Mouse (Mus musculus): Measurements from ENCODE around the gene Isy1. TPM values are rescaled to one million over a fixed set of nuclear protein-coding genes. Genes with fewer than 3 reads are reported as not detected.

The Isy1 gene
- polyA plus RNA-seq, 1 experiment = 56.0 TPM

- H3K4me1 ChIP-seq (ENCODE audit: control insufficient read depth, insufficient read depth, low read length) = no peaks in the 10 kb centered on the region
- H3K27me3 ChIP-seq (ENCODE audit: control insufficient read depth, insufficient read depth, low read length, poor library complexity, severe bottlenecking) = no peaks in the 10 kb centered on the region
- H3K4me3 ChIP-seq (ENCODE audit: low read depth, low read length) = no peak overlapping the region
- no peak overlapping the region for H3K9ac ChIP-seq (ENCODE audit: low read depth, poor library complexity, severe bottlenecking)
- H3K9me3 ChIP-seq (replicated peaks; ENCODE audit: control insufficient read depth, insufficient read depth, low read length, poor library complexity, severe bottlenecking) = no peaks in the 10 kb centered on the region
- H3K36me3 ChIP-seq (ENCODE audit: control insufficient read depth, insufficient read depth, low read length, poor library complexity, severe bottlenecking) = peaks cover 64% of the 10 kb centered on the region
- TF ChIP-seq CTCF (IDR thresholded peaks at IDR 0.05; ENCODE audit: low read depth, low read length) (no peak), EP300 (IDR thresholded peaks at IDR 0.05; ENCODE audit: insufficient read depth, low read depth, low read length) (no peak), POLR2A (IDR thresholded peaks at IDR 0.05; ENCODE audit: insufficient read depth, low read length) (no peak)
- H3K27ac ChIP-seq (ENCODE audit: insufficient read depth, low read length) = no peak overlapping the region
These were observed 6.6 kb upstream of the Isy1 start for GRCm38 (mm10) chr6:87845031-87845695.

- no peak for TF ChIP-seq CTCF (IDR thresholded peaks at IDR 0.05; ENCODE audit: low read depth, low read length)
- TF ChIP-seq EP300 (IDR thresholded peaks at IDR 0.05; ENCODE audit: insufficient read depth, low read depth, low read length) = no peak
- TF ChIP-seq POLR2A (IDR thresholded peaks at IDR 0.05; ENCODE audit: insufficient read depth, low read length) = no peak
- Histone ChIP-seq H3K27me3 (ENCODE audit: control insufficient read depth, insufficient read depth, low read length, poor library complexity, severe bottlenecking) (no peaks in the 10 kb centered on the region), H3K9me3 (replicated peaks; ENCODE audit: control insufficient read depth, insufficient read depth, low read length, poor library complexity, severe bottlenecking) (no peaks in the 10 kb centered on the region), H3K36me3 (ENCODE audit: control insufficient read depth, insufficient read depth, low read length, poor library complexity, severe bottlenecking) (peaks cover 46% of the 10 kb centered on the region), H3K4me1 (ENCODE audit: control insufficient read depth, insufficient read depth, low read length) (no peaks in the 10 kb centered on the region), H3K9ac (ENCODE audit: low read depth, poor library complexity, severe bottlenecking) (no peak overlapping the region), H3K27ac (ENCODE audit: insufficient read depth, low read length) (no peak overlapping the region), H3K4me3 (ENCODE audit: low read depth, low read length) (no peak overlapping the region)
These were observed 3.7 kb upstream of the Isy1 start for GRCm38 (mm10) chr6:87842254-87842653.

DNA sequence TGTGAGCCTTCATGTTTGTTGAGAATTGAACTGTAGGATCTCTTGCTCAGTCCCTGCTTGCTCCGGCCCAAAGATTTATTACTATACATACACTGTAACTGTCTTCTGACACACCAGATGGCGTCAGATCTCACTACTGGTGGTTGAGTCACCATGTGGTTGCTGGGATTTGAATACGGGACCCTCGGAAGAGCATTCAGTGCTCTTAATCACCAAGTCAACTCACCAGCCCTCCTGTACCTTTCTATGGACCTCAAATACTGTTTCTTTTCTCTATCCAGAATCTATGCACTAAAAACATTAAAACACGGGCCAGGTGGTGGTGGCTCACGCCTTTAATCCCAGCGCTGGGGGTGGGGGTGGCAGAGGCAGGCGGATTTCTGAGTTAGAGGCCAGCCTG is 3.0 kb upstream of the Isy1 start:
- no peaks in the 10 kb centered on the region for H3K9me3 ChIP-seq (replicated peaks; ENCODE audit: control insufficient read depth, insufficient read depth, low read length, poor library complexity, severe bottlenecking)
- no peak overlapping the region for H3K4me3 ChIP-seq (ENCODE audit: low read depth, low read length)
- H3K27me3 ChIP-seq (ENCODE audit: control insufficient read depth, insufficient read depth, low read length, poor library complexity, severe bottlenecking) = no peaks in the 10 kb centered on the region
- H3K36me3 ChIP-seq (ENCODE audit: control insufficient read depth, insufficient read depth, low read length, poor library complexity, severe bottlenecking) = peaks cover 40% of the 10 kb centered on the region
- H3K27ac ChIP-seq (ENCODE audit: insufficient read depth, low read length) = no peak overlapping the region
- H3K9ac ChIP-seq (ENCODE audit: low read depth, poor library complexity, severe bottlenecking) = no peak overlapping the region
- TF ChIP-seq CTCF (IDR thresholded peaks at IDR 0.05; ENCODE audit: low read depth, low read length) (no peak), POLR2A (IDR thresholded peaks at IDR 0.05; ENCODE audit: insufficient read depth, low read length) (no peak), EP300 (IDR thresholded peaks at IDR 0.05; ENCODE audit: insufficient read depth, low read depth, low read length) (no peak)
- H3K4me1 ChIP-seq (ENCODE audit: control insufficient read depth, insufficient read depth, low read length) = no peaks in the 10 kb centered on the region

DNA sequence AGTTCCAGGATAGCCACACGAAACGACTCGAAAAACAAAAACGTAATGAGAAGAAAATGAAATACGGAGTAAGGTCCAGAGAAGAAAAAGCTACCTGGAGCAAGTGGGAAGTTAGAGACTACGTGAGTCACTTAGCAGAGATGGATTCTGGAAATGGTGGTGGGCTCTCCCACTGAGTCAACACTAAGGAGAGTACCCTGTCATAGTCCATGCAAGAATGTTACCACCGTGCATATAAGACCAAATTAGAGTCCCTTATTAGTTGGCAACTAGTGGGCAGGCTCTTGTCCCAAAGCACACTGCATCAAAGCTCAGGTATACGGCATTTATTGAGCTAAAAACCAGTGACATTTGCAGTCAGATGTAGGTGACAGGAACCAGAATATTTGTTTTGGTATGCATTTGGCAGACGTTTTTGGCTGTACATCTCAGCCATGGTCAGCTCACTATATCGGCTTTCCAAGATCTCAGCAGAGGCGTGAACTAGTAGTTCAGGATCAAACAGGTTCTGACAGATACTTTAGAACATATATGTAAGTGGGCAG is 1.3 kb upstream of the Isy1 start:
- Histone ChIP-seq H3K27me3 (ENCODE audit: control insufficient read depth, insufficient read depth, low read length, poor library complexity, severe bottlenecking) (no peaks in the 10 kb centered on the region), H3K4me3 (ENCODE audit: low read depth, low read length) (no peak overlapping the region), H3K9me3 (replicated peaks; ENCODE audit: control insufficient read depth, insufficient read depth, low read length, poor library complexity, severe bottlenecking) (no peaks in the 10 kb centered on the region), H3K4me1 (ENCODE audit: control insufficient read depth, insufficient read depth, low read length) (no peaks in the 10 kb centered on the region), H3K27ac (ENCODE audit: insufficient read depth, low read length) (no peak overlapping the region), H3K9ac (ENCODE audit: low read depth, poor library complexity, severe bottlenecking) (peak overlapping the region; percentile 8; the same call in 1 of the 2 replicates), H3K36me3 (ENCODE audit: control insufficient read depth, insufficient read depth, low read length, poor library complexity, severe bottlenecking) (peaks cover 24% of the 10 kb centered on the region)
- no peak for TF ChIP-seq POLR2A (IDR thresholded peaks at IDR 0.05; ENCODE audit: insufficient read depth, low read length)
- TF ChIP-seq EP300 (IDR thresholded peaks at IDR 0.05; ENCODE audit: insufficient read depth, low read depth, low read length) = no peak
- no peak for TF ChIP-seq CTCF (IDR thresholded peaks at IDR 0.05; ENCODE audit: low read depth, low read length)

DNA sequence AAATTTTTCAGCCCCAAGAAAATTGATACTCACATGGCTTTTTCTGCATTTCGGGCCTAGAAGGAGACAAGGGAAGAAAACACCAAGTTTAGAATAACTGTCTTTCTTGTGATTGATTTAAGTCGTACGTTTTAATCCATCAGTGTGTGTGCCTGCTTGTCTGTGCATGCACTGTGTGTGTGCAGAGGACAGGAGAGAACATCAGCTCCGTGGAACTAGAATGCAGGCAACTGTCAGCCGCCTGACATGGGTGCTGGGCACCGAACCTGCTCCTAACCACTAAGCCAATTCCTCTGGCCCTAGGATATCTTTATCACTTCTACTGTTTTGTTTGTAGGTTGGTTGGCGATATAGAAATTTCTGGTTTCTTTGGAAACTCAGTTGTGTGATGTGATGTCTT is 2.9 kb downstream of the Isy1 start, which contains the start of gene Gm45140:
TSS of gene Gm45140 (minus strand) at position 101 of the 400 bp plus-strand sequence.
- H3K4me3 ChIP-seq (ENCODE audit: low read depth, low read length) = no peak within 1 kb of the TSS
- no peaks in the 10 kb centered on the region for H3K4me1 ChIP-seq (ENCODE audit: control insufficient read depth, insufficient read depth, low read length)
- H3K27me3 ChIP-seq (ENCODE audit: control insufficient read depth, insufficient read depth, low read length, poor library complexity, severe bottlenecking) = no peaks in the 10 kb centered on the region
- TF ChIP-seq EP300 (IDR thresholded peaks at IDR 0.05; ENCODE audit: insufficient read depth, low read depth, low read length) = no peak
- TF ChIP-seq POLR2A (IDR thresholded peaks at IDR 0.05; ENCODE audit: insufficient read depth, low read length) = no peak
- no peaks in the 10 kb centered on the region for H3K9me3 ChIP-seq (replicated peaks; ENCODE audit: control insufficient read depth, insufficient read depth, low read length, poor library complexity, severe bottlenecking)
- peaks cover 8% of the 10 kb centered on the region for H3K36me3 ChIP-seq (ENCODE audit: control insufficient read depth, insufficient read depth, low read length, poor library complexity, severe bottlenecking)
- H3K27ac ChIP-seq (ENCODE audit: insufficient read depth, low read length) = no peak within 1 kb of the TSS
- no peak within 1 kb of the TSS for H3K9ac ChIP-seq (ENCODE audit: low read depth, poor library complexity, severe bottlenecking)

DNA sequence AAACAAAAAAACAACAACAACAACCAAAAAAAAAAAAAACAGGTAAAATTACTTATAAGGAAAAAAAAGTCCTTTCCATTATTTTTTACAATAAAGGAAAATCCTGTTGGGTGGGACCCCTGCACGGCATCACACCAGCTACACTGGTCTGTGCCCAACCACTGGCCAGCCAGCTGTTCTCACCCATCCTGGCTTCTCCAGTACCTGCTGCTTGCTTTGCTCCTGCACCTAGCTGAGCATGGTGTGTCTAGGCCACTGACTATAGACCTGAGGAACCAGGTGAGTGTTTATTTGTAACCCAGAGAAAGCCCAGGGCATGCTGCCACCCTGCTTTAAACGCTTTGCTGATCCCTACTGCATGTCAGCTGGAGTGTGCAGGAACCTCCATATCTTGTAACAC is 18.2 kb downstream of the Isy1 start:
- Histone ChIP-seq H3K27me3 (ENCODE audit: control insufficient read depth, insufficient read depth, low read length, poor library complexity, severe bottlenecking) (no peaks in the 10 kb centered on the region), H3K9me3 (replicated peaks; ENCODE audit: control insufficient read depth, insufficient read depth, low read length, poor library complexity, severe bottlenecking) (no peaks in the 10 kb centered on the region), H3K9ac (ENCODE audit: low read depth, poor library complexity, severe bottlenecking) (no peak overlapping the region), H3K27ac (ENCODE audit: insufficient read depth, low read length) (no peak overlapping the region), H3K36me3 (ENCODE audit: control insufficient read depth, insufficient read depth, low read length, poor library complexity, severe bottlenecking) (peaks cover 24% of the 10 kb centered on the region), H3K4me1 (ENCODE audit: control insufficient read depth, insufficient read depth, low read length) (no peaks in the 10 kb centered on the region), H3K4me3 (ENCODE audit: low read depth, low read length) (no peak overlapping the region)
- TF ChIP-seq EP300 (IDR thresholded peaks at IDR 0.05; ENCODE audit: insufficient read depth, low read depth, low read length) (no peak), POLR2A (IDR thresholded peaks at IDR 0.05; ENCODE audit: insufficient read depth, low read length) (no peak), CTCF (IDR thresholded peaks at IDR 0.05; ENCODE audit: low read depth, low read length) (no peak)
